Mouse (Mus musculus) kidney, postnatal 25 days (tissue): ENCODE results near the gene Ell3.
"Not testable (repeated sequence)": the region's sequence is repeated elsewhere in the genome, so short reads cannot be mapped to it uniquely, and the experiment has no call there.

ENCODE experiments used
- DNase-seq, 2 experiments: peaks; one replicate each; pipeline ENCODE4 v3.0.0; 2021; ENCODE audit warnings: mixed read lengths in 2 of 2

The Ell3 gene

DNA sequence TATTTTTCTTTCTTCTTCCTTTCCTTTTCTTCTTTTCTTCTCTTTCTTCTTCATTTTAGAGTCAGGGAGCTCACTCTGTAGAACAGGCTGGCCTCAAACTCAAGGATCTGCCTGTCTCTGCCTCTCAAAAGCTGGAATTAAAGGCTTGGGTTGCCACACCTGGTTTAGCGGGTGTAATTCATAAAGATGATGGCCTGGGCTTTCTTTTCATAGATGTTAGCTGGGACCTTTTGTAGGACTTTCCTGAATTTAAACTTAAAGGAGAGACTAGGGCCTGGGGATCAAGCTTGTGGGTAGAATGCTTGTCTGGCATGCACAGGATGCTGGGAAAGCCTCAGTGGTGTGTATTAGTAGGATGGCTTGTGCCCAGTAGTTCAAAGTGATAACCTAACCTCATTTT, at the start of gene Ell3:
TSS of gene Ell3 (minus strand) at position 101 of the 400 bp plus-strand sequence.
- DNase-seq, result no peak

DNA sequence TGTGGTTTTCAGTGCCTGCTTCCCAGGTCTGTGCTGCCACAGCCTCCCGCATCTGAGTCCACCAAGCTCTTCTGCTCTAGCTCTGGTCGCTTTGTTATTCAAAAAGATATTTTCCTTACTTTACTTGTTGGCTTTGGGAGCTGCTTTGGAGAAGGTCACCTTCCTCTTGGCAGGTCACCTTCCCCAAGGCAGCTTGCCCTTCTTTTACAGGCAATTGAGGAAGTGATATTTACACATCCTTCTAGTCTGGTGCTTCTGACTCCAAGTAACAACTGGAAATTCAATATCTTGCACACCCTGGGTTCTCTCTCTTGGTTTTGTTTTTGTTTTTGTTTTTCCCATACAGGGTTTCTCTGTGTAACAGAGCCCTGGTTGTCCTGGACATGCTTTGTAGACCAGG, 40.3 kb upstream of the Ell3 start:
- DNase-seq, result not testable (repeated sequence)

DNA sequence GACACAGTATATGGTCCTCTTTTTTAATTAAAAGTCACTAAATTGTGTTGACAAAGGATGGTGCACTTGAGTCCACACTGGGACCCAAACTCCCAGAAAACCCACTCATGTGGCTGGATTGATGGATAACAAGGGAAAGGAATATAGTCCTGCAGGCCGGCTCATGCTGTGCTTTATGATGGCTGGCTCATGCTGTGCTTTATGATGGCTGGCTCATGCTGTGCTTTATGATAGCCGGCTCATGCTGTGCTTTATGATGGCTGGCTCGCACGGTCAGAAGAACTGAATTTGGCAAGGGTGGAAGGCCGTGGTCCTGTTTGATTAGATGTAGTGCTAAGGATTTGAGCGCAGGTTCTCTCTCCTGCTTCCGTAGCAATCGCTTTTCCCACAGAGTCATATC, 39.5 kb upstream of the Ell3 start:
- no peak for DNase-seq

DNA sequence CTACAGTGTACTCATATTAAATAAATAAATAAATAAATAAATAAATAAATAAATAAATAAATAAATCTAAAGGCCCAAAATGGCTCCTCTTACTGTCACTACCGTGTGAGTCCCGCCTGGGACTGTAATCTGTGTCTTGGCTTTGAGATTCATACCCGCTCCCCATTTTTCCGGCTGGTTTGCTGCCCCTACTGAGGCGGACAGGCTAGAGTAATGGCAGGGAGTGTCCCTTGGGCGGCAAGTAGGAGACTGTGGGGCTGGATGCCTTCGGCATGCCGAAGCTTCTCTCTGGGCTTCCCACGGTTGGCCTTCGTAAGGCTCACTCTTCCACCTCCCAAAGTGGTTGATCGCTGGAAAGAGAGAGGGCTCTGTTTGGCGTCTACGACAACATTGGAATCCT, 36.8 kb upstream of the Ell3 start:
- DNase-seq, result not testable (repeated sequence)

DNA sequence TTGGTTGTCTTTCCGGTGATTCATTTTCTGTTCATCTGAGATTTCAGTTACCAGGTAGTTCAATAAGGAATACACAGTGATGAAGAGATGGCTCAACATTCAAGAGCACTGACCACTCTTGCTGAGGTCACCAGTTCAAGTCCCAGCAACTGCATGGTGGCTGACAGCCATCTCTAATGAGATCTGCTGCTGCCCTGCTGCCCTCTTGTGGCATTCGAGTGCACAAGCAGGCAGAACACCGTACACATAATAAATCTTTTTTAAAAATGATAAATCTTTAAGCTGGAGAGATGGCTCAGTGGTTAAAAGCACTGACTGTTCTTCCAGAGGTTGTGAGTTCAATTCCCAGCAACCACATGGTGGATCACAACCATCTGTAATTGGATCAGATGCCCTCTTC, 36.4 kb upstream of the Ell3 start:
- peak; percentile 40 for DNase-seq

DNA sequence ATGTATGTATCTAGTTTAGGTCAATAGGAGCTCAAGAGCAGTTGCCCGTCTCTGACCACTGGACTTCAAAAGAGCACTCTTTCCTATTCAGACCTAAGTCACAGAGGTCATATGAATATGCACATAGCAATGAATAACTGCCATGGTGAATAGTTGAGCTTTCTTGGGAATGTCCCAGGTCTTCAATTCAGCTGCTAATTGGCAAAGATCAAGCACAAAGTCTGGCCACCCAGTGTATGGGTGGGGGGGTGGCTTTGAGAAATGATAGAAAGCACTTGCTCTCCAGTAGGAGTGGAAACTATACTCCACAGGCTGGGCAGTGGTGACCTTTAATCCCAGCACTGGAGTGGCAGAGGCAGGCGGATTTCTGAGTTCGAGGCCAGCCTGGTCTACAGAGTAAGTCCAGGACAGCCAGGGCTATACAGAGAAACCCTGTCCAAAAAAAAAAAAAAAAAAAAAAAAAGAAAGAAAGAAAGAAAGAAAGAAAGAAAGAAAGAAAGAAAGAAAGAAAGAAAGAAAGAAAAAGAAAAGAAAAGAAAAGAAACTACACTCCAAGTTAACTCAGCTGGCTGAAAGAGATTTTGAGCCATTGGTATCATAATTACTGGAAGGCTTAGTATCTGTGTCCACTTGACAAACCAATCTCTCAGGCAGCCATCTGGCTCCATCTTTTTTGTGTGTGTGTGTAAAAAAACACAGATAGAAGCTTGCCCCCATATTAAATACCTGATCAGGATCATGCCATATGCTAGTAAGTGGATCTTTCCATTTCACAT, 33.6 kb upstream of the Ell3 start:
- no peak for DNase-seq

DNA sequence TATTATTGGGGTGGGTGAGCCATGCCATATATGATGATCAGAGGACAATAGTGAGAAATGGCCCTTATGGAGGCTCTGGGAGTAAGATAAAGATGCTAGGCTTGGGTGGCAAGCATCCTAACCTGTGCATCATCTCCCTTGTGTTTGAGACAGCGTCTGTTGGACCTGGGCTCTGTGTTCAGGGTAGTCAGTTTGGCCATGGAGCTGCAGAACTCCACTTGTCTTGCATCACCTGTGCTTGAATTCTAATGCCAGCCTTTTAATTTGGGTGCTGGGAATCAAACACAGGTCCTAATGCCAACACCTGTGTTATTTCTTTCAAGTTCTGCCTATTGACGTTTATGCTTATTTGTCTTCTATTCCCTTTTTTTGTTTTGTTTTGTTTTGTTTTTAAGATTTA, 31.2 kb upstream of the Ell3 start:
- DNase-seq, result not testable (repeated sequence)

DNA sequence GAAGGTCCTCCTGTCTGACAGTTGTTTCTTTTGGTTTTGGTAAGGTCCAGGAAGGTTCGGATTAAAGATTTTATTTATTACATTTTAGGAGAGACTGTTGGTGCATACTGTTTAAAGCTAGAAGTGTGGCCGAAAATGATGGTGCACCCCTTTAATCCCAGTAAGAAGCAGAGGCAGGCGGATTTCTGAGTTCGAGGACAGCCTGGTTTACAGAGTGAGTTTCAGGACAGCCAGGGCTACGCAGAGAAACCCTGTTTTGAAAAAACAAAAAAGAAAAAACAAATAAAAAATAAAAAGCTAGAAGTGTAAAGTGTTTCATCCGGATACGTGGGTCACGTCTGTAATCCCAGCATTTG, 30.1 kb upstream of the Ell3 start:
- no peak for DNase-seq

DNA sequence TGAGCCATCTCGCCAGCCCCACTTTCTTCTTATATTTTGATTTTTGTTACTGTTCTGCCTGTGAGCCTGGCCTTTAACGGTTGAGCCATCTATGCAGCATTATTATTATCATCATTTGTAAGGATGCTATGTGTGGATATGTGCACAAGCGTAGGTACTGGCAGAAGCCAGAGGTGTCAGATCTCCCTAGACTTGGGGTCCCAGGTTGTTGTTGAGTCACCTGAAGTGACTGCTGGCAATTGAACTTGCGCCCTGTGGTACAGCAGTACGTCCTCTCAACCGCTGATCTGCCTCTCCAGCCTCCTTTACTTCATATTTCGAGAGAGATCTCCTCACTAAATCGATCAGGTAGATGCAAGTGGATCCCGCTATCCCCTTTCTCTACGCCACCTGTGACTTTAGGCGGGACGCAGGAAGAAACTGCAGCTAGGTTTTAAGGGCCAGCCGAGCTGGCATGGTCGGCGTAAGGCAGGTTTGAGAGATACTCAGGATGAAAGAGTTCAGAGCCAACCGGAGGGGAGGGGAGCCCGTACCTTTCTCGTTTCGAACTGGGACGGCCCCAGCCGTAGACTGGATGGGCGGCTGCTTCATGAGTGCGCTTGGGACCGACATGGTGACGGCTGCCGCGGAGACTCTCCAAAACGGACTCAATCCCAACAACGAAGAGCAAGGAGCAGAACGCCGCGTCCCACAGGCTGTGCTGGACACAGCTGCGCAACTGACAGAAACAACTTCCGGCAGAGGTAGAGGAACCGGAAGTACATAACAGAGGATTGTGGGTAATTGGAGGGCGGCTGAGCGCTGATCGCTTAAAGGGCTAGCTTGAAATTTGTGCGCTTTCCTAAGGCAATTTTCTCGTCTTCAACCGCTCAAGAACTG, 29.5 kb upstream of the Ell3 start, which contains the start of gene Mfap1b:
TSS of gene Mfap1b (minus strand) at position 767 of the 879 bp plus-strand sequence.
- DNase-seq, result peak; percentile 85 to 91

DNA sequence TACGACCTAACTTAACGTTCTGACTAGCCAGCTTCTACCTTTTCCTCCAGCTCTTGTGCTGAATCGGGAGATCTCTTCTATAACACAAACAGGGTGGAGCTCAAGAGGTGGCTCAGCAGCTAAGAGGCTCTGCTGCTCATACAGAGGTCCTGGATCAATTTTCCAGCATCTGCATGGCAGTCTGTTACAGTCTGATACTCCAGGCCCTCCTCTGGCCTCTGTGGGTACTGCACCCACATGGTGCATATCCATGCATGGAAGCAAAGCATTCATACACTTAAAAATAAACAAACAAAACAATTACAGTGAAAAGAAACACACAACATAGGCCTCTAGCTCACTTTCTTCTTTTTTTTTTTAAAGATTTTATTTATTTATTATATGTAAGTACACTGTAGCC, 28.7 kb upstream of the Ell3 start:
- not testable (repeated sequence) for DNase-seq

DNA sequence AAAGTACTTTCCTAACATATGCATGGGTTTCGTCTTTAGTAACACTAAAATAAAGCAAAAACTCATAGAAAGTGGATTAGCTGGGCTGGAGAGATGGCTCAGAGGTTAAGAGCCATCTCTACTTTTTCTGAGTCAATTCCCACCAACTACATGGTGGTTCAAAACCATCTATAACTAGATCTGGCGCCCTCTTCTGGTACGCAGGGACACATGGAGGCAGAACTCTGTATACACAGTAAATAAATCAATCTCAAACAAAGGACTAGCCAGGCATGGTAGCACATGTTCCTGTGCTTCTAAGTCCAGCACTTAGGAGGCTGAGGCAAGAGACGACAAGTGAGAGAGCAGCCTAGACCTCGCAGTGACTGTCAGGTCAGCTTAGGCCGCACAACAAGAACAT, 24.9 kb upstream of the Ell3 start:
- not testable (repeated sequence) for DNase-seq

DNA sequence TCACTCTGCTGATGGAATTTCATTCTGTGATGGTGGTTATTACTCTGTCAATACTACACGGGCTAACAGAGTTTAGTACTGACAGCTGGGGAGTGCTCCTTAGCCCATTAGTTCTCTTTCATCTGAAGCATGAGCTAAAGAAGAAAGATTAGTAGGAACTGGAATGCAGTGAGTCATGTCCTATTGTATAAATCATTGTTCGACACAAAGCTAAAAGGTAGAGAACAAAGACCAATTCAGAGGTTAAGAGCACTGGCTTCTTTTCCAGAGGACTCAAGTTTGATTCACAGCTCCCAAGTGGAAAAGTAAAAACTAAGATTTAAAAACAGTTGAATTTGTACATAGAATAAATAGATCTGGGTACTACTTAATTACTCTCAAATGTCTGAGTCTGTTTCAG, 16.0 kb upstream of the Ell3 start:
- no peak for DNase-seq

DNA sequence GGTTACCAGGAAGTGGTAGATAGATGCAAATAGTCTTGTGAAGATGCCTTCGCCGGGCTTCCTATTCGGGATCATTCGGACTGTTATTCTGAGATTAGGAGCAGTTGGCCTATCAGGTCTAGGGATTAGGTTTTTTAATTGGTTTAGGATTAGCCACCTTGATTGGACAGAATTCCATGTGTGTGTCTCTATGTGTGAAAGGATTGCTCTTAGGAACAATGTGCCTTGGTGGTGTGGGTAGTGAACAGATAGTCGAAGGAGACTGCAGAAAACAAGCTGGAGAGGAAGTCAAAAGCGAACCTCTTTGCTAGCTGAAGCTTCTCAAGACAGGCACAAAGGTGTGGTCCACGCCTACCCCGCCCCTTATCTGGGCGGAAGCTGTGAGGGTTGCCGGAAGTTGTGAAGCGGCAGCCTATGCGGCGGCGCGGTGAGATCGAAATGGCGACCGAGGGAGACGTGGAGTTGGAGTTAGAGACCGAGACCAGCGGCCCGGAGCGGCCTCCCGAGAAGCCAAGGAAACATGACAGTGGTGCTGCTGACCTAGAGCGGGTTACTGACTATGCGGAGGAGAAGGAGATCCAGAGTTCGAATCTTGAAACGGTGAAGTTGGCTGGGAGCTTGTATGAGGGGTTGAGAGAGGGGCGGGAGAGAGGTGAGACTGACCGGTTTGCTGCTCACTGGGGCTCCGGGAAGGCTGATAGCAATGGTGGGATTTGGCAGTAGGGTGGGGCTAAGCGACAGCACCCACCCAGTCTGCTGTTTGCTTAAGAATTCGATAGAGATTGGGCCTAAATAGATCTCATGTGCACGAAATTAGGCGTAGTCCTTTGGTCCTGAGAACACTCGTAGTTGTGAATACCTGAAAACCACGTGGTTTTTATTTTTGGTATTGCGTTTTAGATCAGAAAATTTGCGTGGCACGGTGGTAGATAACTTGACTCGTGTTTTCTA, 12.9 kb upstream of the Ell3 start, which contains the start of gene Serinc4:
TSS of gene Serinc4 (minus strand) at position 90 of the 951 bp plus-strand sequence.
- peak; percentile 86 to 94 for DNase-seq

DNA sequence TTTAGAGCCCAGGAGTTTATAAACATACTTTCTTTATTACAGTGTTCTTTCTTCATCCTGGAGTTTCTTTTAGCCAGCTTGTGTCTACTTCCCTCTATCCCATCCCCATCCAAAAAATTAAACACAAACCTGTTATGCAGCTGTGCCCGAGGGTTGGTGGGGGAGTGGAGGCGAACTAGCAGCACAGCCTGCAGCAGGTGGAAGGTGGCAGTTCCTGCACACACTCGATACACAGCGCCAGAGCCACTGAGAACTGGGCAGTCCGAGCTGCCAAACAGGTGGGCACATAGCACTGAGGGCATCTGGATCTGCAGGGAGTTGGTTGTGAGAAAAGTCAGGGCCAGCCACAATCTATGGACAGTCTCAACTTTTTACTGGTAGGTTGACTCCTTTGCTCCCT, 11.5 kb upstream of the Ell3 start:
- DNase-seq, result no peak

DNA sequence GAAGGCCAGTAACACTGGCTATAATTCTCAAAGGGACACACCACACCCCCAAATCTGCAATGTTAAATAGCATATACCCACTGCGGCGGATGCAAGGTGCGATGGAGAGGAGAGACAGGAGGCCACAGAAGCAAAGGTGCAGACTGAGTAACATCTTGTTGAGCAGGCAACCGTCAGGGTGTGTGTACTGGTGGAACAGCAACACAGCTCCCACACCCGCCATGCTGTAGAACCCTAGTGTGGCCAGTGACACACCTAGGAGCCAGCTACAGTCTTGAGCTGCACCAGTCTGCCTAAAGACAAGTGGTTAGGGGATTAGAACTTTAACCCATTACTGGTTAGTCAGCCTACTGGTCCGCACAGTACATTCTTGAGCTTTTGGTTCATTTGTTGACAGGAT, 9.8 kb upstream of the Ell3 start:
- no peak for DNase-seq

DNA sequence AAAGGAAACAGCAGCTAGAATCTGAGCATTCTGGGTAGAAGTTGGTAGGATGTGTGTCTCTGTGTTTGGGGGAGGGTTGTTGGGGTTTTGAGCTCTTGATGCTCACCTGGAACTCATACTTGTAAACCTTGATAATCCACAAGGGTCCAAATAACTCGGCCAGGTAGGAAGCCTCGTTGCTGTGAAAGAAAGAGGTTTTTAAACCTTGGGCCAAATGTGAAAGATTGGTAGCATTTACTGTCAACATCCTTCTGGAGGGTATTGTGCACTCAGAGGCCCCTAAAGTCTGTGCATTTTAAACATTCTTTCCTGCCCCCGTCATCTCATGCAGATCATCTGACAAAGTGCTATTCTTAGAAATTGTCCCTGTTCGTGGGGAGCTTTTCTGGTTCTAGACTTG, 8.9 kb upstream of the Ell3 start, which contains the start of gene Hypk:
TSS of gene Hypk (plus strand) at position 301 of the 400 bp plus-strand sequence.
- DNase-seq, result no peak

DNA sequence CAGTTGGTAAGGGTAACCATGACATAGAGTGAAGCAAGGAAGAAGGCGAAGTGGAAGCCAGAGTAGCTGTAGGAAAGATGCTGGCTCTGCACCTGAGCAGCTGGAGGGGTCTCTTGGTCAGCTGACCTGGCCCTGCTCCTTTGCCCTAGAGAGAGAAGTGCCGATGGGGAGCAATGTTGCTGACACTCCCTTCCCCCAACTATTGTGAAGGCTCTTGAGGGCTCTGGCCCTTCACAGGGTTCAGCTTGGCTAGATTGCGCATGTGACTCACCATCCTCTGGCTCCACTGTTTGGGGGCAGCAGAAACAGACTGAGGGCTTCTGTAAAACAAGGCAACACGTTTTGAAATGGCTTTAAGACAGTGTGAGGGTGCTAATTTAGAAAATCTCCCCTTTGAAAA, 8.3 kb upstream of the Ell3 start:
- peak in 1 of 2 experiments; percentile 57 for DNase-seq

DNA sequence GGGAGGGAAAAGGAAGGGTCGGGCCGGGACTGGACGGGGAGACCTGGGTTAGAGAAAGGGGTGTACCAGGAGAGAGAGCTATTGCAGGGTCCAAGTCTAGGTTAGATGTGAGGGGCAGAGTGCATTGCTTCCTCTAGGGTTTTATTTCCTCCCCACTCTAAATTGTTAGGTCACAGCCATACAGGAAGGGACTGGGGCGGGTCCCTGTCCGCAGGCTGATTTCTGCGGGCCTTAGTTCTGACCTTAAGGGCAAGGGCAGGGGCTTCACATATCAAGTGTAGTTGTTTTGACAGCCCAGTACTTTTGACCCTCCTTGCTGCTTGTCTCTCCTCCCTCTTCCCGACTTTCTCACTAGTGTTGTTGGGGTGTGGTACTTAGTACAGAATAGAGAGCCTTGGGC, 6.0 kb upstream of the Ell3 start:
- DNase-seq, result peak in 1 of 2 experiments; percentile 70

DNA sequence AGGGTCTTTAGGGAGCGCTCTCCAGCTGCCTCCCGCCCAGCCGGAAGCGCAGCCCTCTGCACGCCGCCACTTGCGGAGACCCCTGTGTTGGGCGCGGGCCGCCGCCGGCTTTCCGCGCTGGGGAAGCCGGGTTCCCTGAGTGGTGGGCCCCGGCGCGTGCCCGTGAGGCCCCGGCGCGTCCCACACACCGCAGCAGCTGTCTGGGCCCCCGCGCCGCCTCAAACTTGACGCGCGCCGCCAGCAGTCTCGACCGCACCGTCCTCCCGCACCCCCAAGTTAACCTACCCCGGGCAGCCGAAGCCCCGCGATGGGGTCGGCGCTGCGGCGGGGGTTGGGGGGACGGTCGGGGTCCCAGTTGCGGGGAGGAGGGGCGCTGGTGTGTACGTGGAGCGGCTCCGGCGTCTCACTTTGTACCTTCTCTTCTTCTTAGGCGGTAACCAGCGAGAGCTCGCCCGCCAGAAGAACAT, 5.5 kb upstream of the Ell3 start:
- DNase-seq, result peak in 1 of 2 experiments; percentile 26

DNA sequence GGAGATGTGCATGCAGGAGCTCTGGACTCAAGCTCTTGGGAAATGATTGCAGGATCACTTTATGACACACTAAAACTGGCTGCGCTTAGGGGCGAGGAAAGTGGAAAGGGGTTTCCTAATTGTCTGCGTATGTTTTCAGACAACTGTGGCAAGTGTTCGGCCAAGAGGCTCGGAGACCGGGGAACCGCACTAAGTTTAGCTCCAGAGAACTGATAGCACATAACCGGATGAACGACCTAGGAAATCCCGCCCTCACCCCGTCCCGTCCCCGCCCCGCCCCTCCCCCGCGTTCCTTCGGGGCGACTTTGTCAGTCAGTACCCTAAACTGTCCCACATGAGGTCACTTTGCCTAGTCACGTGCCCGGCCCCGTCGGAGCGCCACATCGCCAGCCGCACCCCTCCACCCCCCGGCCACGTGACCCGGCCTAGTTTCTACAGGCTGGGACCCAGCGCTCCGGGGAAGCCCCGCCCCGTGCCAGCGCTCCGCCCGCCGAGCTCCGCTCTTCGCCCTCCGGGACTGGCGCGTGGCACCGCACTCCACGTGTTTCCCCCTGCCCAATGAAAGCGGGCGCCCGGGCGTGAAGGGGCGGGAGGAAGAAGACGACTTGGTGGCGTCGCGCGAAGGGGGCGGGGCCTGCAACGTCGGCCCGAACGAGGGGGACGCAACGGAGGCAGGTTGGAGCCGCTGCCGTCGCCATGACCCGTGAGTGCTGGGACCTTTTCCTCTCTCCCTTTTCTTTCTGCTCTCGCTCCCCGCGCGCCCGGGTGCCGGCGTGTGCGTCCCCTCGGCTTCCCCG, 4.9 kb upstream of the Ell3 start, which contains the start of gene Serf2:
TSS of gene Serf2 (plus strand) at position 457 of the 797 bp plus-strand sequence.
- peak; percentile 100 for DNase-seq

DNA sequence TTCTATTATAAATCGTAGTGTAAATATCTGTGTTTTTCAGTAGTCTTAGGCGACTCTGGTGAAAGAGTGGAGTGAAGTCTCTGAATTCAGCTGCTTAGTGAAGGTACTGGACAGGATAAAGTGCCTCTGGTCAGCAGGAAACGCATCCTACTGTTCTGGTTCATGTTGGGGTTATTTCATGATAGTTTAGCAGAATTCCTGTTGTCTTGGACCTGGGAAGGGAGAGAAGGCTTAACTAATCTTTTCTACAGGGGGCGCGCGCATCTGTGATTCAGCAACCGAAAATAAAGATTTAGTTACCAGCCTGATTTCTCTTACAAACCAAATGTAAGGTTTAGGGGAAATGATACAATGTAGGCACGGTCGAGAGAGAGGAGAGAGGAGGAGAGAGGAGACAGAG, 4.1 kb upstream of the Ell3 start:
- DNase-seq, result peak; percentile 60 to 77
